Mouse (Mus musculus): ENCODE measurements at regions not wholly inside any gene's neighbourhood (a gene's known extent, or its start where the extent isn't known, plus 50 kb on each side); places are given as distances from the start of the nearest gene placed in this dataset.

DNA sequence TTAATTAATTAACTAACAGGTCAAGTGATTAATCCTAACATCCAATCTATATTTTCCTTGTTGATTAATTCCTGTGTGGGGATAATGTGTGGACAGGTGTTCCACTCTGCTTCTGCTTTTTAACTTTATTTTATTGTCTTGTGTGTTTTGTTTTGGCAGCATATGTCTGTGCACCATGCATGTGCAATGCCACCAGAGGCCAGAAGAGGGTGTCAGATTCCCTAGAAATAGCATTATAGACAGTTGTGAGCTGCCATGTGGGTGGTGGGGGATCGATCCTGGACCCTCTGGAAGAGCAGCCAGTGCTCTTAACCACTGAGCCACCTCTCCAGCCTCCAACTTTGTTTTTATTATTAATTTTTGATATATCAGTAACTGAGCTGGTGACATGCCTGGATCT lies 65.6 kb downstream of the En1 start:
- DNase-seq: no peak

DNA sequence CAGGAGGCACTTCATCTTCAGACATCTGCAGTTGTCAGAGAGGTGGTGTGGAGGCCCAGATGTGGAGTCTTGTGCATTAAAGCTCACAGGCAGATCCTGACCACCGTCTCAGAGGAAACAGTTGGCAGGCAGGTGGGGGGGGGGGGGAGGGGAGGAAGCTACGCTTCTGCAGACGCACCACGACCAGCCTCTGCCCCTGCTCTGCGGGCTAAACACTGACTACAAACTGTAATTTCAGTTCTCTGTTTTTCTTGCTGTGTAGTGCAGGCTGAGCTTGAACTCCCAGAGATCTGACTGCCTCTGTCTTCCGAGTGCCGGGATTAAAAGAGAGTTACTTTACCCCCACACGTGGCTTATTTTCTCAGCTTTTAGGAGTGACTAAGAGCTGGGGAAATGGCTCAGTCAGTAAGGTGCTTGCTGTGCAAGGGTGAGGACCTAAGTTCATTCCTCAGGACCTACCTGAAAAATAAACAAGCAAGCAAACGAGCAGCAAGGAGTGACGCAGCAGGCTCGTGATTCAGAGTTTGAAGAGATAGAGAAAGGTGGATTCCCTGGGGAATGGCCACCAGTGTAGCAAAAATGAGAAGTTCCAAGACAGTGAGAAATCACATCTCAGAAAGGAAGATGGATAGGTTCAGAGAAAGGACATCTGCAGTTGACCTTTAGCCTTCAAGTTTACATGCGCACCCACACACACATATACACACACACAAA lies 81.5 kb downstream of the En1 start:
- DNase-seq: no peak

DNA sequence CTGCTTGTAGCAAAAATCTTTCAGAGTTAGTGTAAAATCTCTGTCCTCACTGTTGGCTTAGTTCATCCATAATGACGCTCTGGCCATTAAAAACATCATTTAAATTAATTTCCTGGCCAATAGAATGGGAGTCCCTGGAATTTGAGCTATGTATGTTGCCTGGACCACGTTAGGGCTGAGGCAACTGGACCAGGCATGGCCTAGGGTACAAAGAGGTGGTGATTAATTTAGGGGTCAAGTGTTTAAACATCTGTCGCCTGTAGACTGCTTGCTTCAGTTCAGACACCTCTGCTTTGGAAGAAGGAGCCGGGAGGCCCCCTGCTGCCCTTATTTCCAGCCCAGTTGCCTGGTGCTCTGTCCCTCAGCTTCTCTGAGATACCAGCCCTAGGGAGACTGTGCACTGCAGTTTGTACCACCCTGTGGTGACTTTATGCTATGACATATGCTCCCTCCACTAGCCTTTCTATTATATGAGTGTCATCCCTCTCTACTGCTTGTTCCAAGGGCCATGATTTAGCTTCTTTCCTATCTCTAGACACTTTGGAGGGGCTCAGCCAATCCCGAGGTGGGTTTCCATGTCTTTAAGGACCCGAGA lies 83.5 kb downstream of the En1 start:
- DNase-seq: no peak

DNA sequence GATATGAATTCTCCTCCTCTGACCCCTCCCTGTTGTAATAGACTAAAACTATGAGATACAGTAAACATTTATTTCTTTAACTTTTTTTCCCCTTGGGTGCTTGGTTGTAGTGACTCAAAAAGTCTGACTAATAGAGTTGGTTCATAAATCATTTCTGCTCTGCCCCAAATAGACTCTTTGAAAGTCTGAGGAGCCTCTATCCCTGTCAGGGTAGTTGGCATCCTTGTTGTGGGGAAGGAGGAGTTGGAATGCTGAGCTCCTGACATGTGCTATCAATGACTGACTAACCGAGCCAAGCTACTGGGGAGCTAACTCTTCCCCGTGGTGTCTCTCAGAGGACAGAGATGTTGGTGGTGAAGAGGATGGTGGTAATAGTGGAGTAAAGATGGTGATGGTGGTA lies 89.4 kb downstream of the En1 start:
- no peak for DNase-seq

DNA sequence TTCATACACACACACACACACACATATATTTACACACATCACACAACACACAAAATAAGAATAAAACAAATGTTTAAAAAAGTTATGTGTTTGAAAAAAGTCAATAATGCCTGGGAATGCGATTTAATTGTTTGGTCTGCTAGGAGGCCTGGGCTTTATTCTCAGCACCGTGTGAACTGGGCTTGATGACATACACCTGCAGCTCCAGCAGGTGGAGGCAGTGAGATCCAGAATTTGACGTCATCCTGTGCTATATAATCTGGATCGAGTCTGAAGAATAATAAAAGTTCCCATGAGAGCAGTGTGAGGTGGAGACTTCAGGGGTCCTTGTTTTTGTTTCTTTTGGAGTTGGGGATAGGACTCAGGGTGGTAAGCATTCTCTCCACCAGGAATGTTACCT lies 96.0 kb downstream of the En1 start:
- DNase-seq: no peak

DNA sequence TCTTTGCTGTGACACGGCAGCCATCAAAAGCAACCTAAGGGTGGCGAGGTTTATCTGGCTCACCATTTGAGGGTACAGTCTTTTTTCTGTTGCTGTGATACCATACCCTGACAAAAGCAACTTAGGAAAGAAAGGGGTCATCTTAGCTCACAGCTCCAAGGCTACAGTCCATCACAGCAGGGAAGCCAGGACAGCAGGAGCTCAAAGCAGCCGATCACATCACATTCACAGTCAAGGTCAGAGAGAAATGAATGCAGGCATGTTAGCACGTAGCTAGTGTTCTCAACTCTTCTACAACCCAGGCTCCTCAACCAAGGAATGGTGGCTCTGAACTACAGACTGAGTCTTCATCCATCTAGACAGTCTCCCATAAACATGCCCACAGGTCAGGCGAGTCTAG lies 102.0 kb downstream of the En1 start:
- no peak for DNase-seq

DNA sequence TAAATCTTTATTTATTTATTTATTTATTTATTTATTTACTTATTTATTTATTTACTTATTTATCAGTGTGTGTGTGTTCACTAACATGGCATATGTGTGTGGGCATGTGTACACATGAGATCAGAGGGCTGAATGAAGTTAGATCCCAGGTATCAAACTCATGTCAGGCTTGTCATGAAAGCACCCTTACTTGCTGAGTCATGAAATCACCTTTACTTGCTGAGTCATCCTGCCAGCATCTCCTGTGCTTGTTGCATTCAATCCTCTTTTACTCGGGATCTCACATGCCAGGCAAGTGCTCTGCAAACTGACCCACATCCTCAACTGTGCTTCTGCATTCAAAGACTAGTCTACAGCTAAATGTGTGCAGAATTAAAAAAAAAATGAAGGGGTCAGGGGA lies 103.8 kb downstream of the En1 start:
- no peak for DNase-seq

DNA sequence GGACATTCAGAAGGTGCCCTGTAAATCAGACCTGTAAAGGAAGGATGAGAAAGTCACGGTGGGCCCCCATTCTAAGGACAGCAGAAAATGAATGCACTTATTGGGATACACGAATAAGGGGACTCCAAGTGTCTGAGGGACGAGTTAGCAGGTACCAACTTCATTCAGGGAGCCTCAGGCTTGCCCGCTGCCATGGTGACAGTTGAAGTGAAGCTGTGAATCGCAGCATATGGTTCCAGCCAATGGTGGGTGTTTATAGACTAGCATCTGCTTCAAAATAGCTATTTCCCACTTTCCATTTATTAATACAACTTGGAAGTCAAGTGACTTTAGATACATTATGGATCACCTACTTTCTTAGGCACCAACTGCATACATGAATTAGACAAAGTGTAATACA lies 106.3 kb downstream of the En1 start:
- DNase-seq: no peak

DNA sequence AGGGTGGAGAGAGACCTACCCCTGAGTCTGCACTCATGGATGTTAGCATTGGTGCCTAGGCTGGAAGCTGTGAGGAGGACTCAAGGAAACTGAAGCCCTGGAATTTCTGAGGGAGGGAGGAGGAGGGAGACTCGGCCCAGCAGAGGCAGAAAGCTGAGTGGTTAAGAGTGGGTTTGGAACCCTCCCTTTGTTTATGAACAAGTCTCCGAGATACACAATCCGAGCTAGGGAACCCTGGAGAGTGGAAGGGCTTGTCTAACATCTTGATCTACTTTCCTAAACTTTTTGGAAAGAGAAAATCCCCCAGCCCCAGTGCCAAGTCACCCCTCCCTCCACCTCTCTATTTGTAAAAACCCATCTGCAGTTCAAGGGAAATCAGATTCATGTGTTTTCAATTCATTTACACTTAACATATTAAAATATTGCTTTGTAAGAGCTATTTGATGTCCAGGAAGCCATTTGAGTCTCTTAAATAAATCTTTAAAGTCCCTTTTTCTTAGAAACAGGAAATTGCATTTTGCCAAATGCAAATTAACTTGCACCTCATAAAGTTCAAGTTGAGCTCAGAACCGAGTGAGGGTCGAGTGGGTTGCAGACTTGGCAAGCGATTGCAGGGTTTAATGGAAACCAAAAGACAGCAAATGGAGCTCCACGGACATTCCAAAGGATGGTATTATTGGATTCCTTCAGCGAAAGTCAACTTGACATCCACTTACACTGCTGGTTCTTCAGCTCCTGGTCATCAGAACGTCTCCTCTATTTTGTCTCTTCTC lies 113.1 kb downstream of the En1 start:
- no peak for DNase-seq

DNA sequence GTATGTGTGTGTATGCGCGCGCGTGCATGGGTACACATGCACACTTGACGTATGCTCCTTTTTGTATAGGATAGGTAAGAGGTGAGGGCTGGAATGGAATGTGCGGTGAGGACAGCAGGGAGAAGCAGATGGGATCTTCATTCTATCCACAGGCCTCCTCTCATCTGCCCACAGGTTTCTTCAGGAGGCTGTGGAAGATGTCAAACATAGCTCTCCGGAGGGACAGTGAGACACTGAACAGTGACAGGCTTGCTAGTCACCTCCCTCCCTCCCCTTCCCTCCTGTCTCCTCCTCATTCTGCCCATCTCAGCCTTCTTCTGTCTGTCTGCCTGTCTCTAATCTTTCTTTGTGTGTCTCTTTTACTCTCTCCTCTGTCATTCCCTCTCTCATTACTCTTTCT lies 124.6 kb downstream of the En1 start:
- DNase-seq: no peak

DNA sequence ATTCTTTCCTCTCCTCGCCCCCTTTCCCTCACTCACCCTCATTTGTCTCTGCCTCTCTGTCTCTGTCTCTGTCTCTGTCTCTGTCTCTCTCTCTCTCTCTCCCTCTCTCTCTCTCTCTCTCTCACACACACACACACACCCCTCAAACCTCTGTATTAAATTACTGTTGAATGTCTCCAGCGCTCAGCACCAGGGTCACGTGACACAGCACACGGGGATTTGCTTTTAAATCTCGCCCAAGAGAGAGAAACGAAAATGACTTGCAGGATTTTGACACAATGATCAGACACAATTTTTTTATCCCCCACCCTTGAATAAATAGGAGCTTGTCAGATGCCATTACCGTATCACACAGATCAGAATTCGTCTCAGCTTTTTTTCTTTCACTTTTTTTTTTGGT lies 125.2 kb downstream of the En1 start:
- no peak for DNase-seq

DNA sequence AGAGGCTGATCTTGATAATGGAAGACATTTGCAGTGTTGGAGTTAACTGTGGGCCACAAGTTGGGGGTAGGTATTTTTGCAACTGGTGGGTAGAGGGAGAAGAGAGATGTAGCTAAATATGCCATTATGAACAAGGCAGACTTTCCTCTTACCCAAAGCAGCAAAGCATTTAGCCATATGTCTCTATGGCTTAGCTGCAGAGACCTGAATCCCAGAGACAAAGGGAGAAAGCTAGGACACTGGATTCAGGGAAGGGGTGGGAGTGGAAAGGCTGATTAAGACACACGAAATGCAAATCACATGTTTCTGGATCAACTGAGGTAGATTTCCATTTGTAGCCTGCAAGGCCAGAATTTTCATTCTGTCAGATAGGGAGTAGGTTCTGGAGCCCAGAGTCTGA lies 129.8 kb downstream of the En1 start:
- DNase-seq: no peak

DNA sequence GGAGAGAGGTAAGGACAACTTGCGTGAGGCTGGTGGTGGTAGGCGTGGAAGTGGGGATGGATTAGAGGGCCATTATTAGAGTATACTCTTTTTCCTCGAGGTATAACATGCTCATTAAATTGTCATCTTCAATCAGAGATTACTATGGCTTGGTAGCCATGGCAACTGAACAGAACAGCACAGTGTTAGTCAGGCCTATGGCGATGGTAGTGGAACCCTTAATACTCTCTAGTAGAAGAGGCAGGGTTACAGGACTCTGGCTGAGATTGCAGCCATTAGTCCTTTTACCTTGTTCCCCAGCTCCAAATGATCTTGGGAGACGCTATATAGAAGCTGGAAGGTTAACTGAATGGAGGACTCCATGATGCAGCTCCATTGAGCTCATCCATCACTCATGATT lies 131.5 kb downstream of the En1 start:
- DNase-seq: no peak

DNA sequence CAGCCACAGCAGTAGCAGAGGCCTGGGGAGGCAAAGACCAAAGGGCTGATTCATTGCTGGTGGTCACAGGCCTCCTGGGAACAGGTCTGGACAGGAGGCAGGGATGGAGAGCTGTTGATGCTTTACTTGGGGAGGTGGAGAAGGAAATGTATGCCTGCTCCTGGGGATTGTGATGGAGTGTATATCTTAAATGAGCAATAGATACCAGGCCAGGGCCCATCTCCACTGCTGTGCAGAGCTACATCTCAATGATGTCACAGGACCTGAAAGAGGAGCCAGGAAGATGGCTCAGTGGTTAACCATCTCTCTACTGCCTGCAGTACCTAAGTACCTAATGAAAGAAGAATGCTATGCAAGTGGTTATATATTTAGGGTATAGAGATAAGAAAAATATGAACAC lies 132.6 kb downstream of the En1 start:
- DNase-seq: no peak

DNA sequence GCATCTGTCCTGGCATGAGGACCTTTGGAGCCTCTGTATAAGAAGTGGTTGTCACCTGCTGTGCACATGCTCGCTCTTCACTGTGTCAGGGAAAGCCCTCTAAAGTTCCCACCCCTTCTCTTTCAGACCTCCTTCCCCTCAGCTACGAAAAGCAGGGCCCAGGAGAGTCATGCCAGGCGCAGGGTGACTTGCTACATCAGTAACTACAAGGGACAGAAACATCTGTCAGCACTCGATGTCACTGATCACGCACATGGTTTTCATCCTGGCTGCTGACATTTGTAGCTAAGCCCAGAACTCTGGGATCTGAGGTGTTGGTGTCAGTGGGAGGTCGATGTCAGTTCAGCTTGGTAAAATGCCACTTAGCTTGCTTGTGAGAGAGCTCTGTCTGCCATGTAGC lies 137.3 kb downstream of the En1 start:
- no peak for DNase-seq

DNA sequence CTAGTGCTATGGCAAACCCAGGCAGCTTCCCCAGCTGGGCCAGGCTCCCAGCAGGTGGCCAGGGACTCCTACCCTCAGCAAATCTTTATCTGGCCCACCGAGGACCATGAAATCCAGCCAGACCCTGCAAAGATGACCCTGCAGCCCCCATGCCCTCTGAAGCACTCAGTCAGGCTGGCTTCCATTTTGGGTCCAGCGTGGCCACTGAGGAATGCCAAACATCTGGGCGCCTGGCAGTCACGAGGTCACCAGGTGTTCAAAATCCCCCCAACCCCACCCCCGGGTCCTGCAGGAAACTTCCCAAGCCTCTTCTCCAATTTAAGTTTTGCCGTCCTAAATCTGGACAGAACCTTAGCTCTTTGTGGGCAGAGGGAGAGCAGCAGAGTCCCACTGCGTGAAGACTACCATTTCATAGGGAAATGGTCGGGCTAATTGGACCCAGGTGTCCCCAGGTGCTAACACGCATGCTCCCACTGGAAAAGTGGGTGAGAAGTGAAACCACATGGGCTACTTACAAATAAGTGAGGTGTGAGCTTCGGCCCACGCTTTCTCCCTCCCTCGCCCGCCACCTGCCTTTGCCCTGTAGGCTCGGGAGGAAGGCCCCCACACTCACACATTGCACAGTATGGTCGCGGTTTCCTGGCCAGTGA lies 139.0 kb downstream of the En1 start:
- DNase-seq: no peak

DNA sequence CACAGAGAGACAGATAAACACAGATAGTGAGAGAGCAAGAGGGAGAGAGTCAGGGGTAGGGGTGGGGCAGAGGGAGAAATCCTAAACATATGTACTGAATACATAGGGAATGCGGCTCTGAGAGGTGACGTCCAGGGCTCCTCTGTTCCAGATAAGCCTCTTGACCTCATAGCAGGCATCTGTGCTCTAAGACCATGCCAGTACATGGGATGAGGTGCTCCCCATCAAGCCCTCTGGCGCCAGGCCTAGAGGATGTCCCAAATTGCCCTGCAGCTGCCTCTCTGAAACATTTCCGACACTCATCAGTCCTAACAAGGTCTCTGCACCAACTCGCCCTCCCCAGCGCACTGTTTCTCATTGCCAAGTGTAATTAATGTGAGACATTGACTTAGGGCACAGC lies 146.7 kb downstream of the En1 start:
- no peak for DNase-seq

DNA sequence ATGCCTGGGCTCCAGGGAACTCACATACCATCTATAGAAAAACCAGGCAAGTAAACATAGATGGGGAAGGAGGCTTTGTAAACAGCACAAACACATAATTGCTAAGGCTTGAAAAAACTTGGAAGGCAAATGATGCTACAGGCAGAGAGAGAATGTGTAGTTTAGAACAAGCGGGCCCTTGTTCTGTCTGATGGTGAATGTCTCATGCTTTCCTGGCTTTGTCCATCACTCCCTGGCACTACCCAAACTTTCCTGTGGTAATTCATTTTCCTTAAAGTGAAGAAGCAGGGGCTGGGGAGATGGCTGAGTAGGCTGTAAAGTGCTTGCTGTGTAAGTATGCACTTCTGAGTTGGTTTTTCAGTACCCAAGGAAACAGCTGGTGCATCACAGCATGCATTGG lies 151.2 kb downstream of the En1 start:
- no peak for DNase-seq

DNA sequence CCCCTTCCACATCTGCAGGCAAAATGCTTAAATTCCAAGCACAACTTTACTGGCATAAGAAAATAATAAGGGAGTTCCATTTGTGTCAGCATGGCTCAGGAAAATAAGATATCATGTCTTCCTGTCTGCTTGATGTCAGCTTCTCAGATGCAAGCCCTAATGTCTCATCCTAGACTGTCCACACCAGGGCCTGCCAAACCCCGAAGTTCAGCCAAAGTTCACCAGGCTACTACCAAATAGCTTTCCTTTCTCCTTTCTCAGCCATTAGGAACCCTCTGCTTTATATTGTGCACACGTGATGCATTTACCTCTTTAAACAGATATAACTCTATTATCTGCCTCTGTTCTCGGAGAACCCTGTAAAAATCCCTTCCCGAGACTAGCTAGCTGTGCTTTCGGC lies 152.1 kb downstream of the En1 start:
- DNase-seq: no peak

DNA sequence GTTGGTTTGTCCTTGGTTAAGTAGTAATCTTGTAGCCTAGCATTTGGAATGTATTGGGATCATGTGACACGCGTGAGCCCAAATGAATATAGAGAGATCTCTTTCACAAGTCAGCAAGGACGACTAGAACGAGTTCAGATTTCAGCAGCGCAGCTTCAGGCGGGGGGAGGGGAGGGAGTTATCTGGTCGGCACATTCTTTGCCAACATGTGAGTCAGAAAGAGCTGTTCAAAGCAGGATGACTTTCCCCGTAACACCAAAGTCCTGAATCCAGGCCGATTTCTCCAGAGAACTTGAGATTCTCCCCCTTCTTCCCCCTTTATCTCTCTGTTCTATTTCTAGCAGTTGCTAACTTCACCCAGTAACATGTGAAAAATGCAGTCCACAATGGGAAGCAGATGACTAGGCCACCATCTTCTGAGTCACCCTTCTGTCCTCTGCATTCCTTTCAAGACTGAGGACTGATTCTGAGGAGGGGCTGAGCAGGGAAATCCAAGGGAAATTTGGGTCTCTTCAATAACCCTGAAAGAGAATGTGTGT lies 155.1 kb downstream of the En1 start:
- DNase-seq: no peak

DNA sequence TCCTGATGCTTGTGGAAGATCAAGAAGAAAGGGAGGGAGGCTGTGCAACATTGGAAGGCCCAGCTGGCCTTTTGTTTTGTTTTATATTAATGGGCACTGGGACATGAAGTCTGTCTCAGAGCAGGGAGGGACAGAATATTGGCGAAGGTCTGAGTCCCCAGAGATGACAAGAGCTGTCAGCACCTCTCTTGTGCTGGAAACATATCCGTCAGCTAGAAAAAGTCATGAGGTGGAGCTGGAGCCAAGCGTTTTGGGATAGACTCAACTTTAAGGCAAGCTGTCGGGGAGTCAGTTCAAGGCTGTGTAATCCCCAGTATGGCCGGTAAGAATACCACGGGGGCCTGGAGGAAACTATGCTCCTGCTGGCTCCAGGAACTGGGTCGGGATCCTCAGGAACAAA lies 156.0 kb downstream of the En1 start:
- DNase-seq: no peak

DNA sequence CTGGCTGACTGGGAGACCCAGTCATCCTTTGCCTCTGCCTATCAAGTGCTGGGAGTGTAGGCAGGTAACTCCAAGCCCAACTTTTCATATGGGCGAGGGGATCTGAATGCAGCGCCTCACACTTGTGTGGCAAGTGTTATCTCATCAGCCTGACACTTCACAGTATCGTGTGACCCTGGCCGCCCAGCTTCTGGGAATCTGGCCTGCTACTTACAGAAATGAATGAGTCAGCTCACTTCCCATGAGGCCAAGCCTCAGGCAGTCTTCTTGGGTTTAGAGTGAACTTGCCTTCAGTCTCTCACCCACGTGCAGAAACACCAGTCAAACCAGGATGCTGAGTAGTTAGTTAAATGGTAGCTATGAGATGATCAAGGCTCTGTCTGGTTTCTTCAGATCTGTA lies 156.5 kb downstream of the En1 start:
- no peak for DNase-seq

DNA sequence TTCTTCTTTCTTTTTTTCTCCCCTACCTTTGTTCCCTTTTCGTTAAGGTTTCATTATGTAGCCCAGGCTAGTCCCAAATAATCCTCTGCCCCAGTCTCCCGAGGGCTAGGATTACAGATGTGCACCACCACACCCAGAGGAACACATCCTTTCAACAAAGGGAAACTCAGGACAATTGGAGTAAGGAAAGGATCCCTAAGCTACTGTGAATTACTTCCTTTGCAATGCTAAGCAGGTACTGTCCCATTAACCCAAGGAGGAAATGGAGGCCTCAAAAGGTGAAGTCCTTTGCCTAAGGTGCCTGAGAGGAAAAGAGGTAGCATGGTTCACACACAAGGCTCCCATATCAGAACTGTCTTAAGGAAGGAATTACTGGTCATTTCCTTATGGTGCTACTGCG lies 157.2 kb downstream of the En1 start:
- DNase-seq: no peak

DNA sequence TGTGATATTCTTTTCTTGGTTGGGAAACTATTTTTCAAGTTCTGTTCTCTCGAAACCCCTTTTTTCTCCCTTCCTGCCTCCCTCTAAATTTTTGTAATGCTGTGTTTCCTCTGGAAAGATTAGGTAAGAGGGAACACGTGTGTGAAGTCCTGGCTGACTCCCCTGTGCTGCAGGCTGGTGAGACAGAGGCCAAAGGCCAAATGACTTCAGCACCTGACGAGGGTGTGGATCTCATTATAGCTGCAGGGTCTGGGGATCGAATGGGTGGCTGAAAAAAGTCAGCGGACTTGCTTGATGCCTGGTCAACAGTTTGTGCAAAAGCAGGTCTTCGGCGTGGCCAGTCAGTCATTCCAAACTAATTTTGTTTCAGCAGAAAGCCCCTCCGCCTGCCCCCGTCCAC lies 159.1 kb downstream of the En1 start:
- no peak for DNase-seq
